Mouse (Mus musculus) ovary, adult 18-20 months (tissue): ENCODE measurements at regions not wholly inside any gene's neighbourhood (a gene's known extent, or its start where the extent isn't known, plus 50 kb on each side); places are given as distances from the start of the nearest gene placed in this dataset.

Experiments used
- DNase-seq: peaks from one replicate; pipeline ENCODE4 v3.0.0; 2022; ENCODE audit warnings: low spot score, mixed read lengths

DNA sequence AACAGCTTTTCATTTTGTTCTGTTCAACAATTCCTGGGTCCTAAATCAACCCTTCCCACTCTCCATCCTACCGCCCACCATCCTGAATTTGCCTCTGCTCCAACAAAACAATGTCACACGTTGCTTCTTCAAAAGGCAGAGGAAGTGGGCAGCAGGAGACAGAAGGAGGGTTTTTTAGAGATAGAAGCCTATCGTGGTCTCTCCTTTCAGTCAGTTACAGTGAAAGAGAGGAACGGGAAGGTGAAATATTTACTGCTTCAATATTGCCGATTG lies 181.7 kb downstream of the Rdh14 start:
- DNase-seq = no peak

DNA sequence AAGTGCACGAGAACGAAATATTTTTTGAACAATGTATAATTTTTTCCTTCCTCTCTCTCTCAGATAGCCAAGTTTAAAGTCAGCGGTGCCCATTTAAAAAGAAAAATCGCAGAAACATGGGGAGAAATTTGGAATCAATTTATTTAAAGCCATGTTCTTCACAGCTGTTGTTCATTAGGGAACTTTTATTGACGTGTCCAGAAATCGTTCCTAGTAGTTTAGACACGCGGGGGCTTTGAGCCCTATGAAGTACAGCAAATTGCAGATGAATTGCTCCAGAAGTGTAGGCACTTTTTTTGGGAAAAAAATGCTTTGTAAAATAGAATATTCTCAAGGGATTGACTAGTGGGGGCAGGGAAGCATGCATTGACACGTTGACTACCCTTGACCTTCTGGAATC lies 182.8 kb downstream of the Rdh14 start:
- DNase-seq = no peak

DNA sequence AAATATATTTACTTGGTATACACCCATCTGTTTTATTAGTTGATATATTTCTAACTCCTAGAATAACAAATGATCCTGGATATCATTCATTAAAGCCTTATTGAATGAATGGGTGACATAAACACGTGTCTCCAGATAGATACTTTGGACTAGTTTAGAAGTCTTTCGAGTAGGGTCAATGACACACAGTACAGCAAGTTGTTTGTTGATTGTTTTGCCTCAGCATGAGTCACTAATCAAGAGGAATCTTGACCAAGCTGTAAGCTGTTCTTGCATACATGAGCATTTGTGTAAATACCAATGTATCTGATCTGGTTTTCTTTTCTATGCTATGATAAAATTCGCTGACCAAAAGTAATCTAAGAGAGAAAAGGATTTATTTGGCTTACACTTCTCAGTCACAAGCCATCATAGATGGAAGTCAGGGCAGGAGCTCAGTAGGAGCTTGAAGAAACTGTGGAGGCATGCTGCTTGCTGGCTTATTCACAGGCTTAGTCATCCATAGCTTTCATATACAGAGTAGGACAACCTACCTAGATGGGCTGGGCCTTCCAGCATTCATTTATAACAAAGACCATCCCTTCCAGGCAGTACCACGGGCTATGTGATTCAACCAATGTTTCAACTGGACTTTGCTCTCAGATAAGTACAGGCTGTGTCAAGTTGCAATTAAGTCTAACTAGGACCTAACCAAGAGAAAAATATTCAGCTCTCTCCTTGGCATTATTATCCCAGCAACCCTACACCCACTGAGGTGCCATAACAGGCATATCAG lies 192.5 kb downstream of the Rdh14 start:
- no peak for DNase-seq

DNA sequence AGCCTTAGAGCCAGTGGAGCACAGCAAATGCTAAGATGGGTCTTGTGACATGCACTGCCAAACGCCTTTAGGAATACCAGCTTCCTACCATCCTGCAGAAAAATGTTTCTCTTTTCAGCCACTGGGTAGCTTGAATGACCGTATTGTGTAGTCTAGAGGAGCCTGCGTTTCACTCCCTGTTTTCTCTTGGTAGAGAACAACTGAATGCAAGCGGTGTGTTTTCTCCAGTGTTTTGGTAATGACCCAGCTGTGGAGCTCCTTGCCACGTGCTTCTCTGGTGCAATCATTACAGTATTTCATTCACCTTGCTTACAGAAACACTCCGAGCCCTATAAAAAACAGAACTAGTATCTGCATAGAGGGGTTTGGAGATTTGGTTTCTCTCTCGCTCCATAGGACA lies 193.5 kb downstream of the Rdh14 start:
- no peak for DNase-seq

DNA sequence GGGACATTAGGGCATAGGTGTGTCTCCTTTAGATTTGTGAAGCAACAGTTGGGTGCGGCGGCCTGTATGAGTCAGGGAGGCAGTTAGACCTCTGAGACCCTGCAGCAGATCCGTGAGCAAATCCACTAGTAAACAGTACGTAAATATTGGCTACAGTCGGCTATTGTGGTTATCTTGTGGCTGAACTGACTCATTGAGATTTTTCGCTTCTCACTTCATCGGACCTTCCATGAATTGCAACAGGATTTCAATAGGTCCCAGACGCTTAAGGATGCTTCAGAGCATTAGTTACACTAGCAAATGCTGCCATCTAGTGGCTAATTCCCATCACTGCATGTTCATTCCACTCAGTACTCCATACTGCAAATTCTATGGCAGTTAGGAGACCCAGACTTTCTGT lies 199.0 kb downstream of the Rdh14 start:
- peak; percentile 12 for DNase-seq

DNA sequence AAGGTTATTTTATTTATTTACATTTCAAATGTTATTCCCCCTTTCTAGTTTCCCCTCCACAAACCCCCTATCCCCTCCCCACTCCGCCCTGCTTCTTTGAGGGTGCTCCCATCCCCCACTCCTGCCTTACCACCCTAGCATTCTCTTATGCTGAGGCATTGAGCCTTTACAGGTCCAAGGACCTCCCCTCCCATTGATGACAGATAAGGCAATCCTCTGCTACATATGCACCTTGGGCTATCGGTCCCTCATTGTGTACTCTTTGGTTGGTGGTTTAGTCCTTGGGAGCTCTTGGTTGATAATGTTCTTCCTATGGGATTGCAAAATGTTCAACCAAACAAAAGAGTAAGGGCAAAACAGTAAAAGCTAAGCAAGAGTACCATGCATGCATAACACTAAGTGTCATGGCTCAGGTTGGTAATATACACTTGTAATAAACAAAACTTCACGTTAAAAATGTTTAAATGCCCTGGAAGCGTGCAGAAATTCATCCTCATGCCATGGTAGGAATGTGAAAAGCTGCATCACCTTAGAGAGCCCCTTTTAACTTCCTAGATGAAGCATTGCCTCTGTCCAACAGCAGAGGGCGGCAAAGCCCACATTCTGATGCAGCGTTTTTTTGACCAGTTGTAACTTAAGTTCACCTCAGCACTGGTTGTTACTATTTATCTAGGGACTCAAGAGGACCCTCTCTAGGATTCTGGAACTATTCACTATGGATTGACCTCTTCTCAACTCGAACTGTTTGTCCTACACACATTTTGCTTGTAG lies 207.6 kb downstream of the Rdh14 start:
- DNase-seq = no peak

DNA sequence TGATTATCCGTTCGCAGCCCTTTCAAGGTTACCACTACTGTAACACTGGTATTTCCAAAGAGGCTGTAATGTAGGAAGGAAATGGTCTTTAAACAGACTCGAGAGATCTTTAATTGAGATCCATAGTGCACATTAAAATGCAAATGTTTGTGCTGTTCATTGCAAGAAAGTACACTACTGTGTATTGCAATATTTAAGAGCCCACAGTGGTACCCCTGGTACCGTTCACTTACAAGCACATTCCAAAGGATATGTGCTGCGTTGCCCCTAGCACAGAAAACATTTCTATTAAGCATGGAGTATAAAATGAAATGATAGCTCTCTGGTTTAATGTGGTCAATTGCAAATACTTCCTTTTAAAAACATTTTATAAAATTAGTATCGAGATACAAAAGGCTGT lies 209.5 kb downstream of the Rdh14 start:
- no peak for DNase-seq

DNA sequence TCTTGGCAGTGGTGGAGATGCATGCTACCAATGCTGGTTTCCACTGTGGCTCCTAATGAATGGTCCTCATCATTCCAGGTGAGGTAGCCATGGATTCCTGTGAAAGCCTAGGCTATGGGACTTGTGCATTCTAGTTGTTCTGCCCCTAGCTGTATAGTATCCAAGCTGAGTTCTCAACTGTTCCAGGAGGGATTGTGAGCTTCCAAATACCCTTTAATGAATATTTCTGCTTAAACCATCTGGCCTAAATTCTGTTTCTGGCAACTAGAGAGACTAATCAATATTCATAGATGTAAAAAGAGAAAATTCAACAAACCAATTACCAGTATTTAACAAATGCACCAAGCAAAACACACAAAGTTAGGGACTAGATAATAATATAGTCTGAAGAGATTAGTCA lies 227.7 kb downstream of the Rdh14 start:
- no peak for DNase-seq

DNA sequence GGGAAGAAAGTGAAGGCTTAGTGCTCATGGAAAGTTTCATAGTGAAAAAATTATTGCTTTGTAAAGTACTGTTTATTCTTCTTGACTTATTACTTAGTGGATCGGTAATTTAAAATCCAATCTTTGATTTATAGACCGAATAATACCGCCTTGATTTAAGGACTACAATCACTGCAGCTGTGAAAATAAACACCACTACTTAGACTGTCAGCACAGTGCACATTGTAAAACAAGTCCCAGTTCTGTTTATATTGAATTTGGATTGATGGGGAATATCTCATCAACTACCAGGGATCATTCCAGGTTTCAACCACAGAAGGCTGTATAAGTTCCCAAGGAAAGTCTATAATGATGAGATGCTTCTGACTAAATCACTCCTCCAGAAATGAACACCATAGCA lies 230.0 kb downstream of the Rdh14 start:
- DNase-seq = no peak

DNA sequence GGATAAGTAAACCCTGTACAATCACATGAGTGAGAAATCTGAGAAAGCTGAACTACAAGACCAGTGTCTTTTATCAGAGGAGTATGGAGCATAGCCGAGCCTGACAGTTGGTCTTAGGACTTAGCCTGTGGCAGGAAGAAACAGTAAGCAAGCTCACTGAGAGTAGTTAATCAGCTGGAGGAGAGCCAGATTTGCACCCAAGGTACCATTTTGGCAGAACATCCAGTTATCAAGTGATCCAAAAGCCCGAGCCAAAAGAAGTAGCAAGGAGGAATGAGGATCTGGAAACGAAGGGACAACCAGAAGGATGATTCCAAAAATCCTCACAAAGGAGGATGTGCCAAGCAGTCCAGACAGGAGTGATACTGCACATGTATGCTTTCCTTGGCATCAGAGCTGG lies 248.0 kb downstream of the Rdh14 start:
- DNase-seq = no peak

DNA sequence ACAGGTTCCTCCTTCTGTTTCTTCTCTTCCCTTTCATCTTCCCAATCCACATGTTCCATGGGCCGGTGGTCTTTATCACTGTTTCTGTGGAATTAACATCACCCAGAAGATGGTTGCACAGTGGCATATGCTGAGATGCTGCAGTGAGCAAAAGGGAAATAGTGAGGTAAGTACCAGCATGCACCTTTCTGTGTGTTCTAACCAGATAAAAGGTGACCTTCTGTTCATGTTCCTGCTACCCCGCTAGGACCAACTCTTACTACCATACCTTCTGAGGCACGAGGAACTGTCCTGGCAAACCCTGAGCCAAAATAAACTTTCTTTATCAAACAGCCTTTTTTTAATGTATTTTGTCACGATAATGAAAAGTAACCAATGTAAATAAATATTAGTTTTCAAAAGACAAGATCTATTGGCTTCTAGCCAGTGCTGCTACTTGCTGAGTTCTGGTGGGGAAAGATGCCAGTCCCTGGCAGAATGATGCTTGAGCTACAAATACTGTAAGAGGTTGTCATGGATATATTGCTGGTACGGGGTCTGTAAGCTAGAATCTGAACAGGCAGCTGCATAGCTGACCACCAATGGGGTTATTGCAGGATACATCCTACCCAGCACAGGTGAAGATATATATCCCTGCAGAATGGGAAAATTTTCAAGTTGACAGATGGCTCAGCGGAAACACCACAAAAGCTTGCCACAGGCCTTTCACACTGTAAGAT lies 264.1 kb downstream of the Rdh14 start:
- DNase-seq = no peak

DNA sequence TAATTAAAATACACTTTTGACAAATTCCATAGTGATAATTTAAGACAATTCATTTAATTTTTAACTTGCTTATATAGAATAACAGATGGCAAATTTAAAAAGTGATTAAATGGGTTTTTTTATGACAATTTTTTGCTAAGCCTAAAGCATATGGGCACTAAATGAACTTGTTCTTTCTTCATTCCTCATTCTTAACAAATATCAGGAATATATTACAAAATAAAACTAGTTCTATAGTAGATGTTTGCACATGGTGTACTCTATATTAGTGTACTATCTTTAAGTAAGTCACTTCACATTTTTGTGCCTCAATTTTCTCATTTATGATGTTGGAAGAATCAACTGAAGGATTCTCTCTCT lies 264.6 kb downstream of the Rdh14 start:
- no peak for DNase-seq

DNA sequence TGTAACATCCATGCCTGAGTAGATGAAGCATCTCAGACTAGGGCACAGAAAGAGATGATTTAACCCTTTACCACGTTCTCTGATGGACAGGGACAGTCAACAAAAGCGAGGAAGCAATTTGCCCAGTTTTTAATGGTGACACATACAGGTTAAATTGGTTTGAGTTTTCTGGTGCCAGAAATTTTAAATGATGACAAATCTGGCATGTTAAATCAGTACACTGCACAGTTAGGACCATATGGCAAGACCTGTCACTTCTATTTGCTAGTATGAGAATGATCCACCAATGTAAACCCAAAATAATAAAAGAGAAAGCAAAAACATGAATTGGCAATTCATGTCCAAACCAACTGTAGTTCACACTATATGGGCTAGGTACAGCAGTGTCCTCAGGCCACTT lies 268.3 kb downstream of the Rdh14 start:
- DNase-seq = no peak

DNA sequence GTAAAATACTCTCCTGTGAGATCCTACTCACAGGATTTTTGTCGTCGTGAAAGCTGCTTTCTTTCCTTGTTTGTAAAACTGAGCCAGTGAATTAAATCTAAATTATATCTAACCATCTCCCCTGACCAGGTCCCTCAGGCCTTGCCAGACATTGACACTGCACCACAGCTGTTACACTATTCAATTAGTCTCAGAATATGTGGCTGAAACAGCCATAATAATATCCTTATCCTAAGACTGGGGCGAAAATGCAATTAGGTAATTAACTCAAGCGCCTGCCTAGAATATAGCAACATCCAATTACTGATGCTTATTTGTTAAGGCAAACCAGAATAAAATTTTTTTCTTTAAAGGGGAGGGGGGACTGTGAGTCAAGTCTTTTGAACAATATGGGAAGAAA lies 296.2 kb downstream of the Rdh14 start:
- no peak for DNase-seq
